Mouse (Mus musculus) G1E (cell line): ENCODE results near the gene Gpsm1.

Experiments
- CTCF ChIP-seq: IDR thresholded peaks from 2 replicates; pipeline ENCODE4 v1.5.1; 2012; ENCODE audit warnings: low read depth, low read length, inconsistent platforms, mixed read lengths
- GATA1 ChIP-seq: IDR thresholded peaks from 2 replicates; pipeline ENCODE4 v1.6.1; 2012; ENCODE audit warnings: borderline replicate concordance, low read length, inconsistent platforms, mixed read lengths
- GATA2 ChIP-seq: IDR thresholded peaks from 2 replicates; pipeline ENCODE4 v1.6.1; 2012; ENCODE audit warnings: low read depth, low read length, inconsistent platforms, borderline replicate concordance
- POLR2AphosphoS5 ChIP-seq: IDR thresholded peaks from 2 replicates; pipeline ENCODE4 v1.6.1; 2012; ENCODE audit warnings: low read depth, low read length, inconsistent platforms; ENCODE audit not compliant: insufficient replicate concordance
- TAL1 ChIP-seq: conservative IDR thresholded peaks from 2 replicates; pipeline ENCODE4 v1.6.1; 2012; ENCODE audit warnings: low read depth, low read length, inconsistent platforms, mixed read lengths

GRCm38 (mm10) chr2:26348241-26348640, 32.9 kb downstream of the Gpsm1 start:
- no peak for TF ChIP-seq CTCF
- no peak for TF ChIP-seq POLR2AphosphoS5
- TF ChIP-seq GATA2, result no peak
- no peak for TF ChIP-seq GATA1
- no peak for TF ChIP-seq TAL1
